Mouse (Mus musculus) adrenal gland, postnatal 10 days (tissue): ENCODE measurements around the gene Ptpre. TPM values are rescaled to one million over a fixed set of nuclear protein-coding genes. Genes with fewer than 3 reads are reported as not detected.
"Not testable (repeated sequence)": the region's sequence is repeated elsewhere in the genome, so short reads cannot be mapped to it uniquely, and the experiment has no call there.

Experiments
- DNase-seq: peaks from one replicate; pipeline ENCODE4 v3.0.0; 2021; ENCODE audit warnings: mixed read lengths
- total RNA-seq, 2 experiments: library from RNA; stranded (reverse); gene quantifications; 2 replicates each; pipeline ENCODE4 v1.2.3; 2021

Ptpre gene
- total RNA-seq, 2 experiments from 2014 or later = 4.1 to 8.0 TPM

- DNase-seq = no peak
These were observed 109.7 kb downstream of the Ptpre start for GRCm38 (mm10) chr7:135646976-135647375.

GRCm38 (mm10) chr7:135648821-135649220 is 111.5 kb downstream of the Ptpre start:
- DNase-seq = no peak

- DNase-seq = no peak
These were observed 112.0 kb downstream of the Ptpre start for GRCm38 (mm10) chr7:135649306-135649705.

- no peak for DNase-seq
These were observed 112.8 kb downstream of the Ptpre start for GRCm38 (mm10) chr7:135650061-135650460.

- peak; percentile 15 for DNase-seq
These were observed 114.7 kb downstream of the Ptpre start for GRCm38 (mm10) chr7:135651831-135652511.

- no peak for DNase-seq
These were observed 115.5 kb downstream of the Ptpre start for GRCm38 (mm10) chr7:135652781-135653180.

- DNase-seq = no peak
These were observed 116.3 kb downstream of the Ptpre start for GRCm38 (mm10) chr7:135653601-135654000.

- no peak for DNase-seq
These were observed 117.0 kb downstream of the Ptpre start for GRCm38 (mm10) chr7:135654288-135654687.

- no peak for DNase-seq
These were observed 117.8 kb downstream of the Ptpre start for GRCm38 (mm10) chr7:135655113-135655512.

GRCm38 (mm10) chr7:135658150-135658549 is 120.9 kb downstream of the Ptpre start:
- no peak for DNase-seq

- no peak for DNase-seq
These were observed 122.1 kb downstream of the Ptpre start for GRCm38 (mm10) chr7:135659314-135659935.

- DNase-seq = no peak
These were observed 123.0 kb downstream of the Ptpre start for GRCm38 (mm10) chr7:135660314-135660713.

GRCm38 (mm10) chr7:135664211-135664610 is 126.9 kb downstream of the Ptpre start:
- DNase-seq = peak; percentile 59

- no peak for DNase-seq
These were observed 129.0 kb downstream of the Ptpre start for GRCm38 (mm10) chr7:135666314-135666713.

GRCm38 (mm10) chr7:135668852-135669739 is 131.8 kb downstream of the Ptpre start:
- peak; percentile 72 for DNase-seq

GRCm38 (mm10) chr7:135673576-135673975 is 136.3 kb downstream of the Ptpre start:
- DNase-seq = peak; percentile 29

GRCm38 (mm10) chr7:135676722-135677121 is 139.4 kb downstream of the Ptpre start:
- no peak for DNase-seq

GRCm38 (mm10) chr7:135680334-135680733 is 143.1 kb downstream of the Ptpre start:
- DNase-seq = peak; percentile 77

GRCm38 (mm10) chr7:135684098-135684497 is 146.8 kb downstream of the Ptpre start:
- not testable (repeated sequence) for DNase-seq

- DNase-seq = no peak
These were observed 147.7 kb downstream of the Ptpre start for GRCm38 (mm10) chr7:135684938-135685337.

- DNase-seq = no peak
These were observed 152.1 kb downstream of the Ptpre start for GRCm38 (mm10) chr7:135689396-135689795.

- no peak for DNase-seq
These were observed 154.7 kb downstream of the Ptpre start for GRCm38 (mm10) chr7:135691941-135692340.

GRCm38 (mm10) chr7:135694130-135694529 is 156.8 kb downstream of the Ptpre start:
- DNase-seq = no peak
